Mouse (Mus musculus) T-helper 1 cell (primary cell): ENCODE measurements at regions not wholly inside any gene's neighbourhood (a gene's known extent, or its start where the extent isn't known, plus 50 kb on each side); places are given as distances from the start of the nearest gene placed in this dataset.

Source experiments
- in situ Hi-C: fragments of 300-600 bp; cut with MboI, MseI; formaldehyde crosslinking; loops from one replicate; pipeline ENCODE4 v1.15.1; 2025; ENCODE audit warnings: high pct_unique_total_duplicates

GRCm38 (mm10) chr13:47397726-47398350 lies 275.4 kb downstream of the Rnf144b start:
- in situ Hi-C loops: no loop called here

- in situ Hi-C loops: no loop called here
Observed at GRCm38 (mm10) chr13:47398976-47399375, 276.5 kb downstream of the Rnf144b start.

GRCm38 (mm10) chr13:47413261-47413660 lies 290.8 kb downstream of the Rnf144b start:
- in situ Hi-C loops: no loop called here

GRCm38 (mm10) chr13:47413940-47414339 lies 291.5 kb downstream of the Rnf144b start:
- in situ Hi-C loops: no loop called here

GRCm38 (mm10) chr13:47429856-47430365 lies 307.5 kb downstream of the Rnf144b start:
- in situ Hi-C loops: no loop called here

DNA sequence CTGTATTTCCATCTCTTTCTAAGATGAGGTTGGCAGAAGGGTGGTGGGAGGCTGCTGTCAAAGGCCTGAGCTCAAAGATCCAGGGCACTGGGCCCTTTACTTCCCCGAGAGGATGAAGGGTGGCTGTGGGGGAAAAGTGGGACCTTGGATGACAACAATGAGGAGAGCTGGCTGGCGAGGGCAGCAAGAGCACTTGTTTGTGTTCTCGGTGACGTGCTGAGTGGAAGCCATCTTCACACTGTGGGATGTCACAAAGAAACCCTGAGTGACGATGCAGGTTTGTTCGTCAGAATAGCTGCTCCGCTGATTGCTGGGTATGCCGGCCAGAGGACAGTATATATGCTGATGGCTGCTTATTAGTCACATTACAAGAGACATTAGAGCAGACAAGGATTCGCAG lies 308.0 kb downstream of the Rnf144b start:
- in situ Hi-C loops: no loop called here

GRCm38 (mm10) chr13:47435631-47436030 lies 313.2 kb downstream of the Rnf144b start:
- in situ Hi-C loops: no loop called here

GRCm38 (mm10) chr13:47444876-47445275 lies 322.4 kb downstream of the Rnf144b start:
- in situ Hi-C loops: loop anchor here (10.0 kb wide), 1 partner anchor 730 kb away; no protein-coding TSS in a partner anchor

GRCm38 (mm10) chr13:47452186-47452760 lies 329.8 kb downstream of the Rnf144b start:
- in situ Hi-C loops: no loop called here

DNA sequence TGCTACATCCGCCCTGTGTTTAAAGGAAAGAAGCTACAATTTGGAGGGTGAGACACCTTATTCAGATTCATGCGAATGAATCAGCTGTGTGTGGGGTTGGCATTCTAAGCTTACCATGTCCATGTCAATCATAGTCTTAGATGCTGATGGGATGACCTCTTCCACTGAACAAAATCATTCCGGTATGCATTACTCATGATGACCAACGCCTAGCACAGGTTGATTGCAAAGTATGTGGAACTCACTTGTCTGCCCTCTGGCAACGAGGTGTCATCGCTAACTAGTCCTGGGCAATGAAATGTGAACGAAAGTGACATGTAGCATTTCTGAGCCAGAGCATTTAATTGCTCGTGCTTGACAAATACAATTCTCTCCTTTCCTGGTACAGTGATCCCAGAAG lies 339.7 kb downstream of the Rnf144b start:
- in situ Hi-C loops: no loop called here

- in situ Hi-C loops: no loop called here
Observed at GRCm38 (mm10) chr13:47471543-47472213, 349.2 kb downstream of the Rnf144b start.

- in situ Hi-C loops: no loop called here
Observed at GRCm38 (mm10) chr13:47480159-47480558, 357.7 kb downstream of the Rnf144b start.

DNA sequence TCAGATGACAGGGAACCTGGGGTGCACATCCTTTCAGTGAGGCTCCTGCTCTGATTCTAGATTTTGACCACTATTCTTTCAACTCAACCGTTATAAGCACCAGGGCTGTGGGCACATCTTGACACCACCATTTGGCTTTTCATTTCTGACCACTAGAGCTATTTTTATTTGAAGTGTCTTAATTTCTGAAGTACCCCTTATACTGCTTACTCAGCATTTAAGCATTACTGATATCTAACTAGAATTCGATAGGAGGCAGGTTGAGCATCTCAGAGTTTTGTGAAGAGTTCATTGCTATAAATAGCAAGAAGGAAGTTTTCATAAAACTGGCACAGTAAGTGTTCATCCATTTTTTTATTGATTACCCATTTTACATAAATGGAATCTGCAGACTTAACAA lies 362.4 kb downstream of the Rnf144b start:
- in situ Hi-C loops: no loop called here

DNA sequence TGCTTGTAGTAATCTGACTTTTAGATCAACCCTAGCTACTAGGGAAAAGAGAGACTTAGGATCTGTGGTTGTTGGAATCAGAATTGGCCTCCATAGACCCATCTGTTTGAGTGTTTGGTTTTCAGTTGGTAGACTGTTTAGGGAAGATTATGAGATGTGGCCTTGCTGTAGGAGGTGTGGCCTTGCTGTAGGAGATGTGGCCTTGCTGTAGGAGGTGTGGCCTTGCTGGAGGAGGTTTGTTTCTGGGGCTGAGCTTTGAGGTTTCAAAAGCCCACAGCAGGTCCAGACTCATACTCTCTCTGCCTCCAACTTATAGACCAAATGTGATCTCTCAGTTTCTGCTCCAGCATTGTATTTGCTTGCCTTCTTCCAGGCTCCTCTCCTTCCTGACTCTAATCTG lies 363.7 kb downstream of the Rnf144b start:
- in situ Hi-C loops: no loop called here

- in situ Hi-C loops: no loop called here
Observed at GRCm38 (mm10) chr13:47486658-47487057, 364.2 kb downstream of the Rnf144b start.

GRCm38 (mm10) chr13:47505380-47505955 lies 383.0 kb downstream of the Rnf144b start:
- in situ Hi-C loops: no loop called here

DNA sequence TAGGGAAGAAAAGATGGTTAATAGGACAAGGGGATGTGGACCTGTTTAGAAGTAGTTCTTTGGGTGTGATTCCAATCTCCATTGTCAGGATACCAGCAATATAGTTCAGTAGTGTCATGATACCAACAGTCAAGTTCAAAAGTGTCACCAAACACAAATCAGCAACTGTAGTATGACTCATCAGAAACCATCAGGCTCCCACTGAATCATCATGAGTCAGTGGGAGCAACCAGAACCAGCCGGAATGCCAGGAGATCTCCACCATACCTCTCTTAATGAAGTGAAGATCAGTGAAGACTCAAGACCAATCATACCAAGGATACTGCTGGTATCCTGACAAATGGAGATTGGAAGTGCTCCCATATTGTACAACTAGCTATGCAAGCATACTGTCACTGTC lies 410.5 kb downstream of the Rnf144b start:
- in situ Hi-C loops: no loop called here

DNA sequence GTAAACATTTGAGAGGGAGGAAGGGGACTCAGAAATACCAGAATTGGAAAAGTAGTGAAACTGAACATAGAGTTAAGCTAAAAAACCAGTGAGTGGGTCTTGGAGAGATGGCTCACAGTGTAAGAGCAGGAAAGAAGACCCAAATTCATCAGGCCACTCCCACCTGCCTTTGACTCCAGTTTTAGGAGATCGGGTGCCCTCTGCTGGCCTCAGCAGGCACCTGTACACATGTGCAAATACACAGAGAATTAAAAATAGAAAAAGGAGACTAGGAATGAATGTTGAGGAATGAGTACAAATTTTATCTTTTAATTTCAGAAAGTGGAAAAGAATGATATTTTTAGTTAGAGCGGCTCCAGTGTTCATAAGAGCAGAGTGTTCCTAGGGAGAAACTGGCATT lies 414.7 kb downstream of the Rnf144b start:
- in situ Hi-C loops: no loop called here

DNA sequence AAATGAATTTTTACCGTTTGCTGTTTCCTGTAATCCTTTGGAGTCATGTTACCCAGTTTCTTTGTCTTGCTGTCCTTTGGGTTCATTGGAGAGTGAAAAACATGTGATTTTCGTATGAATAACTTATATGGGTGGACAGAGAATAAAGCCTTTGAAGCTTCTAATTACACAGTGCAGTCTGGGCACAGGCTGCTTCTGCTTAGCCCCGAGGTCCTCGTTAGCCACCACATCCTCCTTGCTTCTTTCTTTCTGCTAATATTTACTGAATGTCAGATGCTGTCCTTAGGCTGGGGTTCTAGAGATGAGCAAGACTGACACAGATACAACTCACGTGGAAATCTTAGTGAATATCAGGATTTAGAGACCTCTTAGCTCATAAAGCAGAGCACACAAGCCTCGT lies 427.2 kb downstream of the Rnf144b start:
- in situ Hi-C loops: no loop called here

- in situ Hi-C loops: no loop called here
Observed at GRCm38 (mm10) chr13:47552251-47552650, 429.8 kb downstream of the Rnf144b start.

- in situ Hi-C loops: no loop called here
Observed at GRCm38 (mm10) chr13:47554198-47554597, 431.7 kb downstream of the Rnf144b start.

GRCm38 (mm10) chr13:47557196-47557974 lies 434.9 kb downstream of the Rnf144b start:
- in situ Hi-C loops: no loop called here
